Mouse (Mus musculus): Measurements from ENCODE around the gene Fmn2. TPM values are rescaled to one million over a fixed set of nuclear protein-coding genes. Genes with fewer than 3 reads are reported as not detected.

Fmn2 gene
- polyA plus RNA-seq, 1 experiment, result 5.5 TPM

GRCm38 (mm10) chr1:174860407-174861118 lies 358.9 kb downstream of the Fmn2 start:
- H3K4me3 ChIP-seq (ENCODE audit: control insufficient read depth, low read depth, low read length), result no peak overlapping the region
- H3K27ac ChIP-seq (ENCODE audit: control insufficient read depth, insufficient read depth, low read depth, low read length), result no peak overlapping the region
- H3K36me3 ChIP-seq (ENCODE audit: control insufficient read depth, insufficient read depth, low read length), result no peaks in the 10 kb centered on the region
- no peak for TF ChIP-seq CTCF (IDR thresholded peaks at IDR 0.05; ENCODE audit: control insufficient read depth, insufficient read depth, insufficient replicate concordance, low read depth, low read length)
- TF ChIP-seq POLR2A (IDR thresholded peaks at IDR 0.05; ENCODE audit: control insufficient read depth, low read depth, low read length), result no peak
- no peaks in the 10 kb centered on the region for H3K4me1 ChIP-seq (ENCODE audit: control insufficient read depth, insufficient read depth, low read length)
- no peaks in the 10 kb centered on the region for H3K27me3 ChIP-seq (ENCODE audit: control insufficient read depth, insufficient read depth, low read length)

Other genes with a start within 250 kb of the Fmn2 start
- not detected in 2 replicates for gene Olfr419, start 249.8 kb upstream of the Fmn2 start, polyA plus RNA-seq (2012; rRNA removed)
- gene Mptx1, start 171.3 kb upstream of the Fmn2 start, polyA plus RNA-seq (2012; rRNA removed), result not detected in 2 replicates
- not detected in 2 replicates for gene Olfr417, start 136.7 kb upstream of the Fmn2 start, polyA plus RNA-seq (2012; rRNA removed)
- not detected in 2 replicates for gene Olfr248, start 110.8 kb upstream of the Fmn2 start, polyA plus RNA-seq (2012; rRNA removed)
- not detected in 2 replicates for gene Olfr414, start 77.8 kb upstream of the Fmn2 start, polyA plus RNA-seq (2012; rRNA removed)
- not detected in 2 replicates for gene Olfr220, start 59.7 kb upstream of the Fmn2 start, polyA plus RNA-seq (2012; rRNA removed)

Measured in testis, adult 2 months (tissue).